Mouse (Mus musculus) urinary bladder, postnatal 36 days (tissue): ENCODE data around the gene Cacul1.

Experiments
- DNase-seq, 2 experiments: peaks; one replicate each; pipeline ENCODE4 v3.0.0; 2022; ENCODE audit warnings: low spot score in 2 of 2, mixed read lengths in 1 of 2

Cacul1 gene

GRCm38 (mm10) chr19:60531897-60532296 lies 48.9 kb downstream of the Cacul1 start:
- no peak for DNase-seq

- DNase-seq: no peak
These were observed 50.7 kb downstream of the Cacul1 start for GRCm38 (mm10) chr19:60530171-60530570.

DNA sequence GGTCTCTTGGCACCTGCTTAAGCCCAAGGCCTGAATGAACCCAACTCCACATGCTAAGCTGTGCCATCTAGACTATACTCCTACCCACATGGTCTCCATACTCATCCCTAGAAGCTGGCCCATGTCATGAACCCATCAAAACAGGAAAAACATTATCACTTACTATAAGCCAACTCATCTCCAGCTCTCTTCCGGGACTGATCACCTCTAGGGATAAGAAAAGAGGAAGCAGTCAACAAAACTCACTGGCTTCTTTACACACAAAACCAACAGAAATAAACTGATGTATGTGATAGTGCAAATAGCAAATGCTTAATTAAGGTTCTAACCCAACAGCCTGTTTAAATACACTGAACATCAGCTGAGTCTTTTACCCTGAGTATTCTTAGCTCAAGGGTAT lies 51.5 kb downstream of the Cacul1 start:
- DNase-seq: no peak

DNA sequence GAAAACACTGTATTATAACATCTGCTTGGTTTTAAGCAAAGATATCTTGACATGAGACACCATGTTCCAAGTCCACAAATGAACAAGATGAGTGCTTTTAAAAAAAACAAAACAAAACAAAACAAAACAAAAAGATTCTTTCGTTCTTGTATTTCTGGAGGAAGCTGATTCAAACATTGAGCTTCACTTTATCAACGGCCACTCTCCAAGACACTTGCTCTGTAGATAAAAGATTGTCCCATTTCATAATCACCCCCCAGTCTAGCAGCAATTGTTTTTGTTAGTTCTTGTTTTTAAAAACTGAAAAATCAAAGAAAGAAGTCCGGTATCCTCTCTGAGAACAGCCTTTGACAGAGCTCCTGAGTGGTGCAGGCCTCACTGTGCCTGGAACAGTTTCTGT lies 52.2 kb downstream of the Cacul1 start:
- no peak for DNase-seq

- no peak for DNase-seq
These were observed 53.9 kb downstream of the Cacul1 start for GRCm38 (mm10) chr19:60526876-60527275.

DNA sequence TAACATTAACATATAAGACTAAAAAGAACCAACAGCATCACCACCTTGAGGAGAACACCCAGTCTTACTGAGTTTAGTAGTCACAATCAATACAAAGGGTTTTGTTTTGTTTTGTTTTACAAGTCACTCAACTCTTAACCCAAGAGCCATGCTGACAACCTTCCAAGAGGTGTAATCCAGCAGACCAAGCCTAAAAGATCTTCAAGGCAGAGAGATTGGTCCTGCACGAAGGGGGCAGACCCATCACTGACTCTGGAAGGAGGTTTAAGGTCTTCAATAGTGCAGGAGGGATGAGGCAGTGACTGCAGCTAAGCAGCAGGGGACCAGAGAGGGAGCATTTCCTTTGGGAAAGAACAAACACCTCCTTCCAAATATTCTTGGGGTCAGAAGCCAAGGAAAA lies 55.7 kb downstream of the Cacul1 start:
- no peak for DNase-seq

DNA sequence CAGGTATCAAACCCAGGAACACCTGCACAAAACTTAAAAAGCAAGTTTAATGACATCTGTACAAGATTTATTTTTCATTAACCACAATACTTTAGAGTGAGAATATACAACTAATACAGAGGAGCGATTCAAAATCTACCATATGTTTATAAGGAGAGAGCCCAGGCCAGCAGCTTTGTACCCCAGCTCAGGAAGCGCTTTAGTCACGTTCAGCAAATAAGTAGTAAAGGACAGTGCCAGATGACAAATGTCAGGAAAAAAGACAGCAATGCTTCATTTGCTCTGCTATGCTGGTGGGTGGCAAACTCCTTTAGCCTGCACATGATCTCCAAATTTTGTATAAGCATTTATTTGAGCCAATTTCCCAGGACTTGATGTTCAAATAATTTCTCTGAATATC lies 56.1 kb downstream of the Cacul1 start:
- no peak for DNase-seq

DNA sequence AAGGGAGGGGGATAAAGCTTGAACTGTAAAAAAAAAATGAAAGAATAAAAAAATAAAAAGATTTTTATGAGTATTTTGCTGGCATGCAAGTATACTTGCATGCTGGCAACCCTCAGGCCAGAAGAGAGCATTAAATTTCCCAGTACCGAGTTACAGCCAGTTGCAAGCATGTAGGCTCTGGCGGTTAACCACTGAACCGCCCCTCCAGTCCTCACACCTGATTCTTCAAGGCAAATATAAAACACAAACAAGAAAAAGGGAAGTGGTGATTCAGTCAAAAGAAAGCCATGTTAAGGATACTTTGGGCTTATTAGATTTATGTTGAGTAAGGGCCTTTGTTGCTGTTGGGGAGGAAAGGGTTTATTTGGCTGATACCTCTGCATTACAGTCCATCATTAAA lies 60.7 kb downstream of the Cacul1 start:
- DNase-seq: no peak

- DNase-seq: no peak
These were observed 65.8 kb downstream of the Cacul1 start for GRCm38 (mm10) chr19:60515064-60515463.

DNA sequence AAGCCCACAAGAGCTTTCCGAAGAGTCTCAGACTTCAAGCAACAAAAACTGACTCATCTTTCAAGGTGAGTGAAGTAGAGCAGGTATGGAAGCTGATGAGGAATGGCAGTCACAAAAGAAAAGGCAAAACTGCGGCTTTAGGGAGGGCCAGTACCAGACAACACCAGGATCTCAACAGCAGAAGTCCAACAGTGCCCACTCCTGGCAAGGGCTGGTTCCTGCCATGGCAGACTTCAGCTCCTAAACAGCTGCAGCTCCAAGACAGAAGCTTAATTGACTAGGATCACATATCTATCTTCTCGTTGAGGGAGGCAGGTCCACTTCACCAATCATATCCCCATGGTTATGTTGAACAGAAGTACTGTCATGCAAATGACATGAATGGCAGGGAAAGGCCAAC lies 67.4 kb downstream of the Cacul1 start:
- DNase-seq: no peak

GRCm38 (mm10) chr19:60500209-60500608 lies 80.6 kb downstream of the Cacul1 start:
- DNase-seq: no peak

GRCm38 (mm10) chr19:60497171-60497570 lies 83.7 kb downstream of the Cacul1 start:
- DNase-seq: no peak

- DNase-seq: no peak
These were observed 85.1 kb downstream of the Cacul1 start for GRCm38 (mm10) chr19:60495772-60496171.

GRCm38 (mm10) chr19:60489566-60489965 lies 91.3 kb downstream of the Cacul1 start:
- DNase-seq: no peak

DNA sequence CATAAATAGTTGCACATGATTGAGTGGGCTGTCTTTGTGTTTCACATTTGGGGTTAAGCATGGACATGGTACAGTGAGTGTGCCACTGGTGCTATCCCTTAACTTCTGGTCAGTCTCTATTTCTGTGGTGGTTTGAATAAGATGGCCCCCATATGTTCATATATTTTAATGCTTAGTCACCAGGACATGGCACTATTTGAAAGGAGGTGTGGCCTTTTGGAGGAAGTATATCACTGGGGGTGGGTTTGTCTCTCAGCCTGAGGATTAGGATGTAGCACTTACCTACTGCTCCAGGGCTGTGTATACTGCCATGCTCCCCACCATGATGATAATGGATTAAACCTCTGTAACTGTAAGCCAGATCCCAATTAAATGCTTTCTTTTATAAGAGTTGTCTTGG lies 95.6 kb downstream of the Cacul1 start:
- no peak for DNase-seq

DNA sequence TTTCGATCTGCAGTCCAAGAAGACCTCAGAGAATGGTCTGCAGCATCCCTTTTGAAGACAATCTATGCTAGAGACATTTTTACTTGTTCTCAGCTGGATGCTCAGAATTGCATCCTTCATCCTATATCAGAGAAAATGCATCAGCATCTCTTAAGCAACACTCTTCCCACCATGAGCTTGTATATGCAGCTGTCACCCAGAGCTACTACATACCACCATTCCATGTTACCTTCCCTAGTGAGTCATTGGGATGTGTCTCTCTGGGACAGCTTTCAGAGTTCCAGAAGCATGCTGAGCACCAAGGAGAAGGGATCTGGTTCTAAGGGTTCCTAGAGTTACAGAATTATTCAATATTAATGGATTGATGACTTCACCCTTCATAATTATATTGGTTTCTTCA lies 102.0 kb downstream of the Cacul1 start:
- no peak for DNase-seq

- DNase-seq: no peak
These were observed 103.0 kb downstream of the Cacul1 start for GRCm38 (mm10) chr19:60477788-60478187.
